Mouse (Mus musculus): Measurements from ENCODE around the gene Fiz1.
"Not testable (repeated sequence)": the region's sequence is repeated elsewhere in the genome, so short reads cannot be mapped to it uniquely, and the experiment has no call there.

The Fiz1 gene

DNA sequence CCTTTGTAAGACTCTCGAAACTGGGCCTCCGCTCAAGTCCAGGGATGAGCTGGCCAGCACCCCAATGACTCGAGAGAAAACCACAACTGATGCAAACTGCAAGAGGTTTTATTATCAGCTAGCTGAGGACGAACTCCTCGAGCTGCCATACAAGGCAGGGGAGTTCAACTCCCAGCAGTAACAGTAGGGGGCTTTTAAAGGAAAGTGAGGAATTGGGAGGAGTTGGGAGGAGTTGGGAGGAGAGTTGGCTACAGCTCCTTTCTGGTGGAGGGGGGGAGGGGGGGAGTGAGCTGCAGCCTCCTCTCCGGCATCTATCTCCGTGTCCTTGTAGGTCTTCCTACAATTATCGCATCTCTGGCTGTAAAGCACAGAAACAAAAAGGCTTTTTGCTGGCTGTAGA lies 11.6 kb downstream of the Fiz1 start:
- not testable (repeated sequence) for DNase-seq (ENCODE audit: low spot score in 2 of 2)

DNA sequence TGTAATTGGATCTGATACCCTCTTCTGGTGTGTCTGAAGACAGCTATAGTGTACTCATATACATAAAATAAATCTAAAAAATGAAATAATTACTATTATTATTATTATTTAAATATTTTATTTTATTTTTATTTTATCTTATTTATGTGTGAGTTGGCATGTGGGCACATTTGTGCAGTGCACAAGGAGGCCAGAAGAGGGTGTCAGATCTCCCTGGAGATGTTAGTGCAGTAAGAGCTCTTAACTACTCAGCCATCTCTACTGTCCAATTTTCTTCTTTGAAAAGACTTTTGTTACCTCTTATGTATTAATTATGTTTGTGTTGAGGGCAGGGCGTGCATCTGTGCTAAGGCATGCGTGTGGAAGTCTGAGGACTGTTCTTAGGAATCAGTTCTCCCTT lies 14.6 kb downstream of the Fiz1 start:
- peak in 1 of 2 experiments; percentile 53 for DNase-seq (ENCODE audit: low spot score in 2 of 2)

DNA sequence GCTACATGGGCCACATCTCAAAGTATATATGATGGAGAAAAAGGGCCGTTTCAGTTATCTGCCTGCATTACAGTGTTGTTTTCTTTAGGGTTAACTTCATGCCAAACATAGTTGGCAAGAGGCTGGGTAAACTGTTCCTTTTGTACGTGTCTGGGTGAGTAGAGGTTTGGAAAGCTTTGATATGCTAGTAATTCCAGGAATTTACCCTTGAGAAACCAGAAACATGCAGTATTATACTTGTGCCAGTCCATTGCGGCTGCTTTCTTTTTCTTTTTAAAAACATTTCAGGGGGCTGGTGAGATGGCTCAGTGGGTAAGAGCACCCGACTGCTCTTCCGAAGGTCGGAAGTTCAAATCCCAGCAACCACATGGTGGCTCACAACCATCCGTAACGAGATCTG lies 17.6 kb downstream of the Fiz1 start:
- DNase-seq (ENCODE audit: low spot score in 2 of 2): no peak

DNA sequence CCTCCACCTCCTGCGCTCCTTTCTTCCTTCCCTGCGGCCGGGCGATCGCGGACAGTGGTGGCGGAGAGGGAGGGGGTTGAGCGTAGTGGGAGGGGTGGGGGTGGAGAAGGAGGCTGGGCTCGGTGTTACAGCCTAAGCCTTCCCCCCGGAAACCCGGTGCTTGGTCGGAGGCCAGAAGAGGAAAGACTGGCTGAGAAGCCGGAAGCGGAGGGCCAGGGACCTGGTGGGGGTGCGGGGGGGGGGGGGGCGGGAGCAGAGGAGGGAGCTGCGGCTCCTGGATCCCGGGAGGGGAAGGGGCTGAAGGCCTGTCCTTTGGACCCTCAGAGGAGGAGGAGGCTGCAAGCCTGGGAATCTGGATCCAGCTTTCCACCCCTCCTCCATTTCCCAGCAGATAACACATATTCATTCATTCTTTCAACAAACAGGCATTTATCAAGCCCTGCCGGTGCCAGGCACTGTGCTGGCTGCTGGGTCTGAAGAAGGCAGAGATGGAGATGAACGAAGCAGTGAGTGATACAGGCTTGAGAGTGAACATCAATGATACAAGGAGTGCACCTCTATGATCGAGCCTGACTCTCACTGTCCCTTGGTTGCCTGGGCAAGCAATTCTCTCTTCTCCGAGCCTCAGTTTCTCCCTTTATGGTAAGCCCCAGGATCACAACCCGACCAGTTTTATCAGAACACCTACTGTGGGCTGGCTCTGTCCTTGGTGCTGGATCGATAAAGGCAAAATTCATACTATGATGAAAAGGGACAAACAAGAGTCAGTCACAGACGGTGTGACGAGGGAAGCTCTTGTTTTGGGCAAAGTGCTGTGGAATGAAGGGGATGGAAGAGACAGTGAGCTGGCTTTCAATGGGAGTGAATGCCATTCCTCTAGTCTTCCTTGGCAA lies 18.2 kb downstream of the Fiz1 start, which contains the start of gene Zfp579:
Gene Zfp579, minus strand, starts transcription at position 156 of the 893 bp plus-strand sequence.
- DNase-seq (ENCODE audit: low spot score in 2 of 2): peak; percentile 39 to 82

DNA sequence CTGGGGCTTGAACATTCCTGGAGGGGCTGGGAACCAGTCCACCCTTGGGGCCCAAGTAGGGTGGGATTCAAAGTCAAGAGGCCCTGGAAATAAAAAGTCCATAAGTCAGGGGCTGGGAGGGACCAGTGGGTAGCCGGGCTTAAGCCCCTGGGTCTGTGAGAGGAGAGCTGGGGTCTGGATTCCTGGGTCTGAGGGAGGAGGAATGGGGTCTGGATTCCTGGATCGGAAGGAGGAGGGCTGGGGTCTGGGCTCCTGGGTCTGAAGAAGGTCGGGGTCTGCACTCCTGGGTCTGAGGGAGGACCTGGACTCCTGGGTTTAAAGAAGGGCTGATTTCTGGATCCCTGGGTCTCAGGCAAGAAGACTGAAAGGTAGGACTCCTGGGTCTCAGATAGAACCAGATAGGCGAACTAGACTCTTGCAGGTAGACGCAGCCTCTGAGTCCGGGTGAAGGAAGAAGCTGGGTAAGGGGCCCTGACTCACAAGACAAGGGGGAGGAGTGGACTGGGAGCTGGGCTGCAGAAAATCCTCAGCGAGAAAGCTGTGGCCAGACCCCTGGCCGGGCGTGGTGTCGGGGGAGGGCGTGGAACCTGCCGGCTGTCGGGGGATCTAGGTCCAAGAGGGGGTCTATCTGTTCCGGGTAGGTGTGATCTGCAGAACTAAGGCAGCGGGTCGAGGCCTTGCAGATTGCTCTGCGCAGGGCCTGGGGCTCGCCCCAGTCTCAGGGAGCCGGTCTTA lies 19.1 kb downstream of the Fiz1 start:
- no peak for DNase-seq (ENCODE audit: low spot score in 2 of 2)

DNA sequence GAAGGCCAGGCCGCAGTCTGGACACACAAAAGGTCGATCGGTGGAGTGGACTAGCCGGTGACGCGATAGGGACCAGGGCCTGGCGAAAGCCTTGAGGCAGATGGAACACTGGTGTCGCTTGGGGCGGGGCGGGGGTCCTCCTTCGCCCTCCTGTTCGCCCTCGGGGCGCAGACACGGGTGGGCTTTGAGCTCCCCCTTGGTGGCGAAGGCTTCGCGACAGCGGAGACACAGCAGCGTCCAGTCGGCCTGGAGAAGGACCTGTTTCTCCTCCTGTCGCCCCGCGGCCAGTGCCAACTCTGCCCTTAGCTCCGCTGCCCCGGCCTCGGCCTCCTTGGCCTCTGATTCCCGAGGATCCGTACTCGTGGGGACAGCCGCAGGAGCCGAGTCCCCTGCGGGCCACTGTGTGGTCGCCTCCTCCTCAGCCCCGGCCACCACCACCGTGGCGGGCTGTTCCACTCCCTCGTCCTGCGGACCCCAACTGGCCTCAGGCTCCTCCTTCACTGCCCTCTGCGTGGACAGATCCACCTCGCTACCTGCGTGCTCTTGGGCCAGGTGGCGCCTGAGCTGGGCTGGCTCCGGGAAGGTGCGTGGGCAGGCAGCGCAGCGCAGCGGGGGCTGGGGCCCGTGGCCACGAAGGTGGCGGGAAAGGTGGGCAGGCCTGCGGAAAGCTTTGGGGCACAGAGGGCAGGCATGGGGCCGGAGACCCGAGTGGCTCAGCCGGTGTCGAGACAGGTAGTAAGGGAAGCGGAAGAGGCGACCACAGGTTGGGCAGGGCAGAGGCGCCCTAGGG lies 20.3 kb downstream of the Fiz1 start:
- no peak for DNase-seq (ENCODE audit: low spot score in 2 of 2)

DNA sequence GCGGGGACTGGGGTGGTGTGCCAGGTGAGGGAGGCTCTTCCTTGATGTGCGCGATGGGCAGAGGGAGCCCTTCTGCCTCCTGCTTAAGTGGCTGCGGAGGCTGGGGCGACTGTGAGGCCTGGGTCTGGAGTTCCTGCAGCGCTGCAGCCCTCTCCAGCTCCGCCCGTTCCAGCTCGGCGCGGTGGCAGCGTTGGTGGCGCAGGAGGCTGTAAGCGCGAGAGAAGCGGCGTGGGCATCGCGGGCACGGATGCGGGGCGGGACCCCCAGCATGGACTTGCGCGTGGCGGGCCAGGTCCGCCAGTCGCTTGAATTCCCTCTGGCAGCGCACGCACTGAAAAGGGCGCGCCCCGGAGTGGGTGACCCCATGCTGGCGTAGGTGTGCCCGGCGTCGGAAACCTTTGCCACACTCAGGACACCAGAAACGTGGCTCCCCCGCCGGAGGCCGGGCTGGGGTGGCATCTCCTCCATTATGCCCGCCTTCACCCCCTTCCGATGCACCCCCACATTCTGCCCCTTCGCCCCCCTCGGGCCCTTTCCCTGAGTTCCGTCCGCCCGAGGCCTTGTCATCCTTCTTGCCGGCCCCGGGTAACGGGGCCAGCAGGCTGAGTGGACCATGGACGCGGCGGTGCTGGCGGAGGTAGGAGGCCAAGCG lies 21.0 kb downstream of the Fiz1 start:
- no peak for DNase-seq (ENCODE audit: low spot score in 2 of 2)

DNA sequence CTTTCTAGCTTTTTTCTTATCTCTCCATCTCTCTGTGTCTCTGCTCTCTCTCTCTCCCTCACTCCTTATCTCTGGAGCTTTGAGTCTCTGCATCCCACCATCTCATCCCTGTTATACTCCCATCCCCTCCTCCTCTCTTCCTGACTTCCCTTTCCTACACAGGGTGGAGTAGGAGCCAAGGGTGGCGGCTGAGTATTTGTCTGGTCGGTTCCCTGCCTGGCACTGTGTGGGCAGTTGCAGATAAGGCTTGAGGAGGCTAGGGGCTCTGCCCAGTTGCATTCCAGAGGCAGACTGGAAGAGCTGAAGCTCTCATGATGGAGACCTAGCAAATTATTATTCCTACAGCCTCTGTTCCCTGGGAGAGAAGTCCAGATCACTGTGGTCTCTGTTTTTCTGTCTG lies 26.2 kb downstream of the Fiz1 start:
- no peak for DNase-seq (ENCODE audit: low spot score in 2 of 2)

DNA sequence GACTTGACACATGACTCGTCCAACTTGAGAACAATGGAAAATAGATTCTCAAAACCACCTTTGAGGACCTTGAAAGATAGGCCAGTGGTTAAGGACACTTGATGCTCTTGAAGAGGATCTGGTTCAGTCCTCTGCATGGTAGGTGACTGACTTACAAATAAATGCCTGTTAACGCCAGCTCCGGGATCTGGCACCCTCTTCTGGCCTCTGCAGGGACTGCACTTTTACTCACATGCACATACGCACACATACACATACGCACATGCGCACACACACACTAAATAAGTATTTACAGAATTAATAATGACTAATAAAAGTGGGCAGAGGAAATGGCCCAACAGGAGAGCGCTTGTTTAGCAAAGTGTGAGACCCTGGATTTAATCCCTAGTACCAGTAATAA lies 37.7 kb downstream of the Fiz1 start:
- DNase-seq (ENCODE audit: low spot score in 2 of 2): no peak

DNA sequence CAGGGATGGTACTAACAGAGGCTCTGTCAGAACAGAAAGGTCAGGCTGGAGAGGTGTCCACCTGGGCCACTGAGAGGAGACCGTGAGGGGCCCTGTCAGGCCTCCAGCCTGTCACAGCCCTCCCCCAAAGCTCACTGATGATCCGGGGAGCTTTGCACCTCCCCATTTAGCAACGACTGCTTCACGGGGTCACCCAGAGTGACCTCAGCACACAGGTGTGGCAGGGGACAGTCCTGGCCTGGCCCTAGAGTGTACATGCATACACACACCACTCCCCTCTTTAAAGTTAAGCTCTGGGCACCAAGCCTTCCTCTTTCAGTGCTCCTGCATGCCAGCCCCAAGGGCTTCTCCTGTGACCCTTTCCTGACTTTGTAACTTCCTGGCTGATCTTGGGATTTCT lies 39.0 kb downstream of the Fiz1 start:
- no peak for DNase-seq (ENCODE audit: low spot score in 2 of 2)

DNA sequence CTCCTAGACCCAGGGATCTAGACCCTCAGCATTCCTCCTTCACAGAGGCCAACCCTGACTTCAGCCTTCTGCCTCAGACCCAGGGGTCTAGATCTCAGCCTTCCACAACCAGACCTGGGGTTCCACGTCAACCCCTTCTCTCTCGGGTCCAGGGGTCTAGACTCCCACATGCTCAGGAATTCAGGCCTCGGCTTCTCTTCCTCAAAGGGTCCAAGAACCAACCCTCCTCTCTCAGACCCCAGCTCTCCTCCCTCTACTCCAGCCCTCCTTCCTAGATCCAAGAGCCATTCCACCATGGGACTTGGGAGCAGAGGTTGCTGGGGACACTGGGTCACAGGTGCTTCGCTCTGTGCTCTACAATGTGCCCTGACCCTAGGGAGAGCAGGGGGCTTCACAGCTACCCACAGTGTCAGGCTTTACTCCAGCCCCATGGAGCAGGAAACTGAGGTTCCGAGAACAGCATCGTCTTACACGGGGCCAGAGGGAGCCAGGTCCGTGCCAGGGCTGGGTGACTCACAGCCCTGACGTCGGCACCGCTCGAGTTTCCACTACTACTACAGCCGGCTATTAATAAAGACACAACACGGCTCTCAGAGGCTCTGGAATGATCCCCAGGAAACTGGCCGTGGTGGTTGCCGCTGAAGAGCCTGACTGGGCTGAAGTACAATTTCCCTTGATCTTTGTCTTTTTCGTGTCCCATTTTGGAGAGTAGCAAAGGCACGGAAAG lies 42.0 kb downstream of the Fiz1 start:
- no peak for DNase-seq (ENCODE audit: low spot score in 2 of 2)

DNA sequence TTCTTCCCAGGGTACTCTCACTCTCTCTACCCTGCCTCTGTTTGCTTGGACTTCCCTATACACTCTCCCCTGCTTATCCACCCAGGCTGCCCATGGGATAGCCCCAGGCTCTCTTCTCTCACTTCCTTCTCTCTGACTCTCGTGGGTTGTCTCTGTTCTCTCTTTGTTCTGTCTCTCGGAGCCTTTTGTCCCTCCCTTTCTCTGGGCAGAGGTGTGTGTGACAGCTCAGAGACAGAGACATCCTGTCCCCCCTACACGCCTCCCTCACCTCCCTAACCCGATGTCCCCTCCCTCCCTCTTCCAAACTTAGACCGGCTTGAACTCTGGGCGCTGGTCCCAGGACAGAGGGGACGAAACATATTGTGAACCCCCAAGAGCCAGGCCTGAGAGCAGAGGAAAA lies 42.8 kb downstream of the Fiz1 start:
- DNase-seq (ENCODE audit: low spot score in 2 of 2): no peak

DNA sequence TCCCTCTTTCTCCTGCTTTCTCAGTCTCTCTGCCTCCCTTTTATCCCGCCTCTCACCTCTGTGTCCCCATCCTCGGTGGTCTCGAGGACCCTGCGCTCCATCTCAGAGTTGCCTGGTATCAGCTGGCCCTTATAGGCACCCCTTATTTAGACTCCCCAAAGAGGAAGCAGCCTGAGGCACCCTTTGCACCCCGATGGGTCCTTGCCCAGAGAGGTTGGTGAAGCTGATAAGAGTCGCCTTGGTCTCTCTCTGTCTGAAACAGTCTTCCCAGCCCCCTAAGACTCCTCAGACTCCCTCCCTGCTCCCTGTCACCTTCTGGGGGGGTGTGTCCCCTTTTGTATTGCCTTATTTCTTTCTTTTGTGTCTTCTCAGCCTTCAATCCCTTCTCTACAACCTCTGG lies 43.4 kb downstream of the Fiz1 start, which contains the start of gene Sbk3:
Gene Sbk3, minus strand, starts transcription at position 101 of the 400 bp plus-strand sequence.
- DNase-seq (ENCODE audit: low spot score in 2 of 2): no peak

DNA sequence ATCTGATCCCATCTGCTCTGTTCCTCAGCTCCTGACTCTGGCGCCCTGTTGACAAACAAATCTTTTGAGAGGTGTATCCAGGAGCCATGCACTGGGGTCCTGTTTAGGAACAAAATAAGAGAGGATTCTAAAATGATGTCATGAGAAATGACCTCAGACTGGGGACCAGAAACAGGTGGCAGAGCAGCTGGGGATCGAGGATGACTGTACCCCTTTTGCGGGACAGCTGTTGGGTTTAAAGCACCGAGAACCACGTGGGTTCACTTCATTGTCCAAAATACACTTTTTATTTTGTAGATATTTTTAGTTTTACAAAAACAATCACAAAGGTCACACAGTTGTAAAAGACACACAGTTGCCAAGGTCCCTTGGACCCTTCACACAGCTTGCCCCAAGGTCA lies 49.5 kb downstream of the Fiz1 start:
- no peak for DNase-seq (ENCODE audit: low spot score in 2 of 2)

DNA sequence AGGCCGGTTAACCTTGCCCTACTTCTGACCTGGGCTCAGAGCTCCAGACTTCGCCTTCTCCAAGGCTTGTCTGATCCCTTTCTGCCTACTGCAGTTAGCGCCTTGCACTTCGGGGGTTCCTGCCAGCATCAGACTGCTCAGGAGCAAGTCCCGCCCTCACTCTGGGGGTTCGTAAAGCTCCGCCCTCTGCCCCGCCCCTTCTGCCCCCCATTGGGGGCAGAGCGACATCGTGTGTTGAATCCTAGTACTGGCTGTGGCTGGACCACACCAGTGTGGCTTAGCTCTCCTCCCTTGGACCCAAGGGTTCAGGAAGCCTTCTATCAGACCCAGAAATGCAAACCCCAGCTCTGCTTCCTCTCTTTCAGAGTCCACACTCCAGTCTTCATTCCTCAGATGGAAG lies 50.2 kb downstream of the Fiz1 start, which contains the start of gene Sbk2:
Gene Sbk2, minus strand, starts transcription at position 135 of the 400 bp plus-strand sequence.
- DNase-seq (ENCODE audit: low spot score in 2 of 2): peak; percentile 38 to 85

DNA sequence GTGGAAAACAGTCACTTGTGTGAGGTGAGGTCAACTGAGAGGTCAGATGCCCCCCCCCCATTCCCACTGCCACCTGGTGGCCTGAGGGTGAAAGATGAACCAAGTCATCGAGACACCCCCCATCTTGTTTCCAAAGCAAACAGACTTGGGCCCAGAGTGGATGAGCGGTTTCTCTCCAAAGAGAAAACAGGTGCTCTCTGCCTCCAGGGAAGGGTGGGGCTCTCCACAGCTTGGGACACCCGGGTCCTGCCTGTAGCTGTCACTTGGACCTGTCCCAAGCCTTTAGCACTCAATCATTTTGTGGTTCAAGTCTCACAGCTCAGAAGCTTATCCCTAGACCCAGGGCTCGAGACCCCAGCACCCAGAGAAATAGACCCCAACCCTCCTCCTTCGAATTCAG lies 51.0 kb downstream of the Fiz1 start:
- DNase-seq (ENCODE audit: low spot score in 2 of 2): no peak

DNA sequence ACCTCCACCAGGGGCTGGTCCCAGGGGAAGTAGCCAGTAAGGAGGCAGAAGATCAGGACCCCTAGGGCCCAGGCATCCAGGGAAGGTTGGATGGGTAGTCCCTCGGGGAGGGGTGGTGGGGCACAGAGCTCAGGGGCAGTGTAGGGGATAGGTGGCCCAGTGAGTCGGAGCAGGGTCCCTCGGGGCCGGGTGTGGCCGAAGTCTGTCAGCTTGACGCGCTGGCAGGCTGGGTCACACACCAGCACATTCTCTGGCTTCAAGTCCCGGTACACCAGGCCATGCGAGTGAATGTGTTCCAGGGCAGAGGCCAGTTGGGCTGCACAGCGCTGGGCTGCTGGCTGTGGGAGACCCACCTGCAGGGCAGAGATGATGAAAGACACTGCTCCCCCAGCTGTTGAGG lies 57.1 kb downstream of the Fiz1 start:
- peak in 1 of 2 experiments; percentile 57 for DNase-seq (ENCODE audit: low spot score in 2 of 2)
